Mouse (Mus musculus) embryo, embryonic 9.5 days (tissue): ENCODE results near the gene Pik3r4.

Experiments
- DNase-seq: peaks from one replicate; pipeline ENCODE4 v3.0.0-alpha.2; 2017; ENCODE audit errors: extremely low spot score

The Pik3r4 gene

GRCm38 (mm10) chr9:105697764-105698396 is 55.1 kb downstream of the Pik3r4 start:
- DNase-seq, result no peak

GRCm38 (mm10) chr9:105700702-105701101 is 57.9 kb downstream of the Pik3r4 start:
- no peak for DNase-seq

GRCm38 (mm10) chr9:105701966-105702365 is 59.2 kb downstream of the Pik3r4 start:
- DNase-seq, result no peak

GRCm38 (mm10) chr9:105704226-105704932 is 61.6 kb downstream of the Pik3r4 start:
- DNase-seq, result no peak

- DNase-seq, result no peak
Observed at GRCm38 (mm10) chr9:105705011-105705410, 62.2 kb downstream of the Pik3r4 start.

GRCm38 (mm10) chr9:105712049-105712448 is 69.3 kb downstream of the Pik3r4 start:
- no peak for DNase-seq

GRCm38 (mm10) chr9:105719367-105719766 is 76.6 kb downstream of the Pik3r4 start:
- DNase-seq, result no peak

- DNase-seq, result no peak
Observed at GRCm38 (mm10) chr9:105719851-105720395, 77.1 kb downstream of the Pik3r4 start.

GRCm38 (mm10) chr9:105720430-105720829 is 77.7 kb downstream of the Pik3r4 start:
- no peak for DNase-seq

GRCm38 (mm10) chr9:105731976-105732375 is 89.2 kb downstream of the Pik3r4 start:
- DNase-seq, result no peak

GRCm38 (mm10) chr9:105734651-105735050 is 91.9 kb downstream of the Pik3r4 start:
- DNase-seq, result no peak

- DNase-seq, result no peak
Observed at GRCm38 (mm10) chr9:105735195-105735594, 92.4 kb downstream of the Pik3r4 start.
